Mouse (Mus musculus) hindbrain, embryonic 11.5 days (tissue): Measurements from ENCODE around the gene Ppef2. TPM values are rescaled to one million over a fixed set of nuclear protein-coding genes. Genes with fewer than 3 reads are reported as not detected.

ENCODE experiments used
- ATAC-seq: fragments of 200-750 bp; cut with Nextera tagmentation; 2 replicates; pipeline ENCODE4 v1.8.0; 2017; ENCODE audit warnings: mild to moderate bottlenecking, moderate TSS enrichment, moderate library complexity; ENCODE audit not compliant: low FRiP score
- DNase-seq: peaks from one replicate; pipeline ENCODE4 v3.0.0-alpha.2; 2015; ENCODE audit warnings: low spot score
- H3K27ac ChIP-seq: fragments of 300-500 bp; sonication (generic); 2 replicates; pipeline ENCODE4 v1.5.1; 2014; ENCODE audit warnings: mild to moderate bottlenecking, low read depth, low read length
- H3K27me3 ChIP-seq: fragments of 300-500 bp; sonication (generic); 2 replicates; pipeline ENCODE4 v1.6.1; 2014; ENCODE audit warnings: mild to moderate bottlenecking, low read length, moderate library complexity, mixed read lengths; ENCODE audit not compliant: control insufficient read depth, insufficient read depth
- H3K36me3 ChIP-seq: fragments of 300-500 bp; sonication (generic); 2 replicates; pipeline ENCODE4 v1.6.1; 2014; ENCODE audit warnings: mild to moderate bottlenecking, low read length, moderate library complexity, mixed read lengths; ENCODE audit not compliant: control insufficient read depth, insufficient read depth
- H3K4me1 ChIP-seq: fragments of 300-500 bp; sonication (generic); replicated peaks from 2 replicates; pipeline ENCODE4 v1.6.1; 2014; ENCODE audit warnings: low read length, mixed read lengths; ENCODE audit not compliant: control insufficient read depth, insufficient read depth
- H3K4me2 ChIP-seq: fragments of 300-500 bp; sonication (generic); replicated peaks from 2 replicates; pipeline ENCODE4 v1.6.1; 2014; ENCODE audit warnings: mild to moderate bottlenecking, low read depth, low read length
- H3K4me3 ChIP-seq: fragments of 300-500 bp; sonication (generic); 2 replicates; pipeline ENCODE4 v1.5.1; 2014; ENCODE audit warnings: low read depth, low read length
- H3K9ac ChIP-seq: fragments of 300-500 bp; sonication (generic); 2 replicates; pipeline ENCODE4 v1.6.1; 2014; ENCODE audit warnings: low read depth, low read length
- H3K9me3 ChIP-seq: fragments of 300-500 bp; sonication (generic); 2 replicates; pipeline ENCODE4 v1.6.1; 2016; ENCODE audit warnings: low read length; ENCODE audit not compliant: control insufficient read depth
- WGBS: fragments of 180-500 bp; shearing (Covaris S2); extraction: QIAGEN DNeasy Blood & Tissue Kit; methylation state at CpG from one replicate; pipeline ENCODE4 v1.1.7; 2014; 5-methylcytosine and 5-hydroxymethylcytosine counted together
- polyA plus RNA-seq: library from polyadenylated mRNA; unstranded; fragments of >200 nt; fragmentation: Nextera tagmentation; extraction: Ambion mirVana; gene quantifications from 2 replicates; pipeline ENCODE4 v1.2.1, GENCODE M21; 2014

Gene Ppef2
- polyA plus RNA-seq, 1 experiment from 2014 or later: not detected

- no peak overlapping the region for H3K4me2 ChIP-seq
- no peak overlapping the region for H3K9ac ChIP-seq
- H3K27me3 ChIP-seq: no peaks in the 10 kb centered on the region
- no peak overlapping the region for H3K27ac ChIP-seq
- H3K36me3 ChIP-seq: no peaks in the 10 kb centered on the region
- ATAC-seq: no peak
- WGBS: 88% methylated on average over 10 of the region's 10 CpGs
- no peak for DNase-seq
- no peaks in the 10 kb centered on the region for H3K9me3 ChIP-seq
- H3K4me3 ChIP-seq: no peak overlapping the region
- no peaks in the 10 kb centered on the region for H3K4me1 ChIP-seq
Observed at GRCm38 (mm10) chr5:92278942-92279537, 23.0 kb upstream of the Ppef2 start.

GRCm38 (mm10) chr5:92277437-92278394 is 21.6 kb upstream of the Ppef2 start, which contains the start of gene Naaa:
Gene Naaa, minus strand, starts transcription at chr5:92278170.
- Histone ChIP-seq H3K9me3 (no peaks in the 10 kb centered on the region), H3K4me1 (no peaks in the 10 kb centered on the region), H3K4me2 (peak within 1 kb of the TSS; percentile 78), H3K36me3 (no peaks in the 10 kb centered on the region), H3K9ac (peak within 1 kb of the TSS; percentile 55), H3K27me3 (no peaks in the 10 kb centered on the region), H3K27ac (no peak within 1 kb of the TSS), H3K4me3 (peak within 1 kb of the TSS; percentile 60)
- 3% methylated on average over 54 of the region's 54 CpGs for WGBS
- peak; percentile 76 for DNase-seq
- peak; percentile 92 for ATAC-seq

GRCm38 (mm10) chr5:92270496-92270895 is 14.4 kb upstream of the Ppef2 start:
- Histone ChIP-seq H3K4me1 (no peaks in the 10 kb centered on the region), H3K4me2 (no peak overlapping the region), H3K36me3 (no peaks in the 10 kb centered on the region), H3K27ac (no peak overlapping the region), H3K4me3 (no peak overlapping the region), H3K27me3 (no peaks in the 10 kb centered on the region), H3K9me3 (no peaks in the 10 kb centered on the region), H3K9ac (no peak overlapping the region)
- WGBS: 85% methylated on average over 7 of the region's 7 CpGs
- ATAC-seq (no peak), DNase-seq (no peak)

- ATAC-seq: peak; percentile 83
- Histone ChIP-seq H3K9ac (no peak overlapping the region), H3K9me3 (no peaks in the 10 kb centered on the region), H3K4me1 (no peaks in the 10 kb centered on the region), H3K4me3 (no peak overlapping the region), H3K27me3 (no peaks in the 10 kb centered on the region), H3K27ac (no peak overlapping the region), H3K4me2 (no peak overlapping the region), H3K36me3 (no peaks in the 10 kb centered on the region)
- 17% methylated on average over 4 of the region's 4 CpGs for WGBS
- peak; percentile 41 for DNase-seq
Observed at GRCm38 (mm10) chr5:92263761-92264359, 7.8 kb upstream of the Ppef2 start.

- DNase-seq: no peak
- WGBS: 86% methylated on average over 8 of the region's 8 CpGs
- H3K27ac ChIP-seq: no peak overlapping the region
Observed at GRCm38 (mm10) chr5:92262646-92263045, 6.6 kb upstream of the Ppef2 start.

GRCm38 (mm10) chr5:92254476-92254875 is 1.6 kb downstream of the Ppef2 start:
- Histone ChIP-seq H3K36me3 (no peaks in the 10 kb centered on the region), H3K4me3 (no peak overlapping the region), H3K4me2 (no peak overlapping the region), H3K4me1 (no peaks in the 10 kb centered on the region), H3K9ac (no peak overlapping the region), H3K27me3 (no peaks in the 10 kb centered on the region), H3K27ac (no peak overlapping the region), H3K9me3 (no peaks in the 10 kb centered on the region)
- WGBS: 74% methylated on average over 6 of the region's 6 CpGs
- DNase-seq: no peak
- peak; percentile 33; the same call in 1 of the 2 replicates for ATAC-seq

More at GRCm38 (mm10) chr5:92262646-92263045, 6.6 kb upstream of the Ppef2 start:
- Histone ChIP-seq H3K27me3 (no peaks in the 10 kb centered on the region), H3K9ac (no peak overlapping the region), H3K9me3 (no peaks in the 10 kb centered on the region), H3K36me3 (no peaks in the 10 kb centered on the region), H3K4me2 (no peak overlapping the region), H3K4me1 (no peaks in the 10 kb centered on the region), H3K4me3 (no peak overlapping the region)
- ATAC-seq: no peak

- H3K4me1 ChIP-seq: no peaks in the 10 kb centered on the region
- no peaks in the 10 kb centered on the region for H3K36me3 ChIP-seq
- no peaks in the 10 kb centered on the region for H3K27me3 ChIP-seq
- H3K9ac ChIP-seq: no peak overlapping the region
- ATAC-seq (peak; percentile 35; the same call in 1 of the 2 replicates), DNase-seq (peak; percentile 56)
- H3K27ac ChIP-seq: no peak overlapping the region
- no peaks in the 10 kb centered on the region for H3K9me3 ChIP-seq
- WGBS: 22% methylated on average over 18 of the region's 18 CpGs
- no peak overlapping the region for H3K4me2 ChIP-seq
- no peak overlapping the region for H3K4me3 ChIP-seq
Observed at GRCm38 (mm10) chr5:92252797-92253343, 3.2 kb downstream of the Ppef2 start.

GRCm38 (mm10) chr5:92252031-92252430 is 4.0 kb downstream of the Ppef2 start:
- Histone ChIP-seq H3K27me3 (no peaks in the 10 kb centered on the region), H3K4me3 (no peak overlapping the region), H3K9me3 (no peaks in the 10 kb centered on the region), H3K27ac (no peak overlapping the region), H3K4me1 (no peaks in the 10 kb centered on the region), H3K4me2 (no peak overlapping the region), H3K36me3 (no peaks in the 10 kb centered on the region), H3K9ac (no peak overlapping the region)
- ATAC-seq (no peak), DNase-seq (no peak)
- WGBS: 92% methylated on average over 6 of the region's 6 CpGs
